Comparison of ENCODE assay signal across 14 mouse cellular contexts in genomic region chr11:51342776-51343175, GRCm38 (mm10). TPM values are rescaled to one million over a fixed set of nuclear protein-coding genes. Genes with fewer than 3 reads are reported as not detected.
DNase-seq lines count a peak whose midpoint lies in the region; ATAC-seq and TF ChIP-seq lines count a peak whose summit lies in the region.
"Had no signal": no experiment of that assay in that cellular context is flagged by ENCODE, and none has a peak within 500 bp of the region (broad histone marks: within the 10 kb centered on the region; RNA-seq: fewer than 3 reads in every experiment).

No protein-coding gene starts in this region.

- H3K27me3 ChIP-seq in lung, postnatal 0 days (replicated peaks; ENCODE audit: insufficient read depth, low read length): no peaks in the 10 kb centered on the region
- H3K27me3 ChIP-seq in intestine, embryonic 16.5 days (replicated peaks; ENCODE audit: control insufficient read depth, insufficient read depth, low read length): no peaks in the 10 kb centered on the region
- H3K27me3 ChIP-seq: embryonic facial prominence, embryonic 15.5 days; limb, embryonic 12.5 days had no signal

- H3K27ac ChIP-seq in lung, postnatal 0 days (ENCODE audit: low read length): peak overlapping the region; percentile 3; the same call in 1 of the 2 replicates
- H3K27ac ChIP-seq in intestine, embryonic 16.5 days (ENCODE audit: low read length): no peak overlapping the region
- H3K27ac ChIP-seq: embryonic facial prominence, embryonic 15.5 days; heart, embryonic 13.5 days; limb, embryonic 12.5 days; macrophage had no signal

- 81% methylated on average over 6 of the region's 6 CpGs for WGBS in lung, postnatal 0 days
- WGBS in intestine, embryonic 16.5 days: 87% methylated on average over 6 of the region's 6 CpGs

- H3K4me2 ChIP-seq in lung, postnatal 0 days (replicated peaks; ENCODE audit: low read depth, low read length): no peak overlapping the region
- H3K4me2 ChIP-seq in intestine, embryonic 16.5 days (ENCODE audit: low read depth, low read length): no peak overlapping the region
- H3K4me2 ChIP-seq: embryonic facial prominence, embryonic 15.5 days; heart, embryonic 13.5 days; limb, embryonic 12.5 days had no signal

- TF ChIP-seq EP300 in lung, postnatal 0 days (IDR thresholded peaks at IDR 0.05): no peak

- H3K4me3 ChIP-seq in lung, postnatal 0 days (ENCODE audit: low read depth, low read length): no peak overlapping the region
- H3K4me3 ChIP-seq in intestine, embryonic 16.5 days (ENCODE audit: low read length): no peak overlapping the region
- H3K4me3 ChIP-seq: embryonic facial prominence, embryonic 15.5 days; heart, embryonic 13.5 days; limb, embryonic 12.5 days had no signal

- H3K36me3 ChIP-seq in lung, postnatal 0 days (ENCODE audit: insufficient read depth, low read length): no peaks in the 10 kb centered on the region
- H3K36me3 ChIP-seq in intestine, embryonic 16.5 days (ENCODE audit: control insufficient read depth, insufficient read depth, low read length): no peaks in the 10 kb centered on the region
- H3K36me3 ChIP-seq: embryonic facial prominence, embryonic 15.5 days; heart, embryonic 13.5 days; limb, embryonic 12.5 days had no signal

- DNase-seq in lung, postnatal 0 days (ENCODE audit: low spot score): peak; percentile 26
- no peak for DNase-seq in lung, postnatal 36 days
- DNase-seq in frontal cortex, postnatal 25 days (ENCODE audit: low spot score in 2 of 2): peak; percentile 40 to 52
- DNase-seq in layer of hippocampus, postnatal 36 days: peak; percentile 70 to 72
- DNase-seq in right cerebral cortex, postnatal 4 days: peak; percentile 86
- DNase-seq in thymus, postnatal 4 days: no peak
- DNase-seq: spleen, adult 18-20 months had no signal

- 0 out of 2 replicates have a peak, but pooled peaks cover 4% of the 10 kb centered on the region for H3K4me1 ChIP-seq in lung, postnatal 0 days (ENCODE audit: insufficient read depth, low read depth, low read length)
- H3K4me1 ChIP-seq in intestine, embryonic 16.5 days (ENCODE audit: control insufficient read depth, insufficient read depth, low read length): peaks cover 6% of the 10 kb centered on the region; the same call in 1 of the 2 replicates

- H3K9me3 ChIP-seq in lung, postnatal 0 days (ENCODE audit: low read length): no peaks in the 10 kb centered on the region
- no peaks in the 10 kb centered on the region for H3K9me3 ChIP-seq in intestine, embryonic 16.5 days (ENCODE audit: control insufficient read depth, low read length)
- H3K9me3 ChIP-seq: embryonic facial prominence, embryonic 15.5 days; heart, embryonic 13.5 days; limb, embryonic 12.5 days had no signal

- TF ChIP-seq CTCF in lung, postnatal 0 days (IDR thresholded peaks at IDR 0.05): no peak

- H3K9ac ChIP-seq in lung, postnatal 0 days (replicated peaks; ENCODE audit: low read depth): no peak overlapping the region
- no peak overlapping the region for H3K9ac ChIP-seq in intestine, embryonic 16.5 days (ENCODE audit: low read depth, low read length)
- H3K9ac ChIP-seq: embryonic facial prominence, embryonic 15.5 days; heart, embryonic 13.5 days; limb, embryonic 12.5 days had no signal

- no peak for ATAC-seq in lung, postnatal 0 days
- no peak for ATAC-seq in intestine, embryonic 16.5 days
- ATAC-seq in megakaryocyte progenitor cell, adult 5-6 weeks (replicated peaks; ENCODE audit: poor library complexity): no peak
- ATAC-seq: intestine, postnatal 0 days had no signal

RNA-seq across cellular contexts. Expression of gene Col23a1, which starts 53.1 kb away (rescaled TPM):
- 17.2 and 18.2 TPM in 2 replicates for polyA plus RNA-seq in lung, postnatal 0 days (2015; fragmentation: Nextera tagmentation; extraction: Ambion mirVana)
- 1 to 10 TPM; 4.2 to 4.9 TPM for total RNA-seq in layer of hippocampus, postnatal 36 days (2021)
- polyA plus RNA-seq in intestine, embryonic 16.5 days (2015; fragmentation: Nextera tagmentation; extraction: Ambion mirVana): 5.4 and 5.5 TPM in 2 replicates
- total RNA-seq in megakaryocyte progenitor cell, adult 5-6 weeks (2015): 0.02 TPM in 1 of 2 replicates, not detected in the other
- total RNA-seq in megakaryocyte progenitor cell, adult 5-6 weeks (2017): 0.03 TPM in 1 of 2 replicates, not detected in the other

Comparison
In these comparisons a context has a peak if more than half of its experiments do, and no peak if none do; other contexts are left out.
1. DNase-seq: peak in lung, postnatal 0 days (single experiment), frontal cortex, postnatal 25 days (2 of 2), layer of hippocampus, postnatal 36 days (2 of 2) and right cerebral cortex, postnatal 4 days (single experiment); none in lung, postnatal 36 days (single experiment) and thymus, postnatal 4 days (single experiment).
2. RNA of gene Col23a1, which starts 53.1 kb away (total RNA-seq): 4.2 to 4.9 TPM in layer of hippocampus, postnatal 36 days; 0.02 to 0.03 TPM in megakaryocyte progenitor cell, adult 5-6 weeks; every median in the first group is over 4 times any median in the second.